Mouse (Mus musculus) E14TG2a.4 (cell line): ENCODE data around the gene 4930404H24Rik.

Experiments used
- H3K27me3 ChIP-seq: 2 replicates; pipeline ENCODE4 v1.6.1; 2014; ENCODE audit warnings: low read length, control low read depth; ENCODE audit not compliant: insufficient read depth
- H3K36me3 ChIP-seq: 2 replicates; pipeline ENCODE4 v1.6.1; 2014; ENCODE audit warnings: low read length, control low read depth; ENCODE audit not compliant: insufficient read depth
- H3K4me1 ChIP-seq: replicated peaks from 2 replicates; pipeline ENCODE4 v1.6.1; 2014; ENCODE audit warnings: low read depth, low read length, control low read depth
- H3K4me3 ChIP-seq: replicated peaks from 2 replicates; pipeline ENCODE4 v1.5.1; 2014; ENCODE audit warnings: mild to moderate bottlenecking, low read length
- H3K9me3 ChIP-seq: 2 replicates; pipeline ENCODE4 v1.6.1; 2014; ENCODE audit warnings: low read length, control low read depth
- CTCF ChIP-seq: conservative IDR thresholded peaks from 2 replicates; pipeline ENCODE4 v1.5.1; 2014; ENCODE audit warnings: low read length
- NANOG ChIP-seq: IDR thresholded peaks from 2 replicates; pipeline ENCODE4 v1.6.1; 2014; ENCODE audit warnings: borderline replicate concordance, low read length, mixed read lengths
- POU5F1 ChIP-seq: IDR thresholded peaks from 2 replicates; pipeline ENCODE4 v1.6.1; 2014; ENCODE audit warnings: low read length, borderline replicate concordance

4930404H24Rik gene

GRCm38 (mm10) chr2:153509211-153510029 lies 16.8 kb downstream of the 4930404H24Rik start:
- peaks cover 36% of the 10 kb centered on the region; the same call in 1 of the 2 replicates for H3K27me3 ChIP-seq
- H3K9me3 ChIP-seq = no peaks in the 10 kb centered on the region
- peaks cover 43% of the 10 kb centered on the region for H3K4me1 ChIP-seq
- peak overlapping the region; percentile 58 for H3K4me3 ChIP-seq
- no peak for TF ChIP-seq POU5F1
- TF ChIP-seq CTCF = no peak
- no peak for TF ChIP-seq NANOG
- H3K36me3 ChIP-seq = no peaks in the 10 kb centered on the region

DNA sequence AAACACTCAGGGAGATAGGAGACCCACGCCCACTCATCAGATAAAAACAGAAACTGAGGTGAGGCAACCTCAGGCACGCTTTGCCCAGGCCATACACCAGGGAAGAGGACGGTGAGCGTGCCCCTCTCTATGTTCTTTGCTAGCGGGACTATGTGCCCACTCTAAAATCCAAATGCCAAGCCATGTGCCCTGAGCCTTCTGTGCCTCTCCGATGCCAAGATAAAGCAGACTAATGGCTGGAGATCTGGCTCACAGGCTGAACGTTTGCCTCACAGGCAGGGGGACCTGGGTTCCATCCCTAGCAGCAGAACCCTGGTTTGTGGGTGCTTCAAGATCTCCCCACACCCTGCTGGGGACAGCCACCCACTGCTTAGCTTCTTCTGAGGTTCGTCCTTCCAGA lies 17.5 kb downstream of the 4930404H24Rik start:
- H3K27me3 ChIP-seq = peaks cover 36% of the 10 kb centered on the region; the same call in 1 of the 2 replicates
- no peaks in the 10 kb centered on the region for H3K9me3 ChIP-seq
- H3K4me1 ChIP-seq = peaks cover 50% of the 10 kb centered on the region
- no peaks in the 10 kb centered on the region for H3K36me3 ChIP-seq
- H3K4me3 ChIP-seq = 0 out of 2 replicates have a peak overlapping the region, but pooled peaks have one; percentile 58
- TF ChIP-seq POU5F1 (no peak), NANOG (no peak), CTCF (no peak)

DNA sequence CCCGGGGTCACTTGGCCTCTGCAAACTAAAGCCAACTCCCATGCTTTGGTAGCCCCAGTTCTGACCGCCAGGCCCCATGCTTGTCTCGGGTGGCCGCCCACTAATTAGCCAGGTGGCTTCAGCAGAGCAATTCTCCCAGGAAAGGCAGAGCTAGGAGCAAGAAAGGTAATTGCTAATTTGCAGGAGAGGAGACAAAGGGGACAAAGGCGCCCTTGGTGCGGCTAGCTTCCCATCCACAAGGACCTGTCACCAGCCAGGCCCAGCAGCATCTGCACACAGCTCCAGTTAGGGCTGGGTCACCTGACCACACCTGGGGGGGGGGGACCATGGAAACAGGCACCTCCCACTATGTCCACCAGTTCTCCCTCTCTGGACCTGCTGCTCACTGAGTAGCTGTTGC lies 19.0 kb downstream of the 4930404H24Rik start:
- TF ChIP-seq CTCF (no peak), NANOG (no peak)
- H3K4me3 ChIP-seq = no peak overlapping the region
- no peaks in the 10 kb centered on the region for H3K36me3 ChIP-seq
- H3K4me1 ChIP-seq = peaks cover 61% of the 10 kb centered on the region
- H3K9me3 ChIP-seq = no peaks in the 10 kb centered on the region
- peaks cover 35% of the 10 kb centered on the region for H3K27me3 ChIP-seq

DNA sequence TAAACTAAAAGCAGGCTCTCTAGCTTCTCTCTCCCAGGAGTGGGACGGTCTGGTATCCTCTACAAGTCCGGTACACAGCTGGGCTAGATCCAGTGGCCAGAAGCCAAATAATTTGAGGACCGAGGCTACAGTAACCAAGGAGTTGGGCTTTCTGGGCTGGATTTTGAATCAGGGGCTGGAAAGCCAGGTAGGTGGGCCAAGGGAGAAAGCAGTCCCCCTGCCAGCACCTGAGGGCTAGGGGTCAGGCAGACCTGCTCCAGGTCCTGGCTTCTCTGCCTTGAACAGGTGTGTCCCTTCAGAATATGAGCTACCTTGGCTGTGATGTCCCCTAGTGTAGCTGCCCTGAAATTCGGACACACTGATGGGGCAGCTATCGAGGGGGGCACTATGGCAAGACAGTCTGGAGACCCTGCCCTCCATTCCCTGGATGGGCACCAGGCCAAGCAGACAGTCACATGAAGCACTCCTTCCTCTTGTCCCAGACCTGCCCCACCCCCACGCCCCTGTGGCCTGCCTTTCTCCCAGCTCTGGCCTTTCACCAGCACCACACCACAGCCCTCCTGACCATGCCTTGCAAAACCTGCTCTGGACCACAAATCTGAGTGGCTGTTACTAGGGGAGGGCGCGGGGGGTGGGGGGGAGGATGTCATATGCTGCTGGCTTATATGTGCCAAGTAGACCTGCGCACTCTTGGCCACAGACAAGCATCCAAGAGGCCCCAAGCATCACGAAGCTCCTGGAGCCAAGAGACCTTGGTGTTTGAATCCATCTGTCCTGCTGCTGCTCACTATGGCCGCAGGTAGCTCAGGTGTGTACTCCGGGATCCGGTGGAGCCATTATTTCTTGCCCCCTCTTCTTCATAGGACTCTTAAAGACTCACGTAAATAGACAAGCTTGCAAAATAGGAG lies 20.1 kb downstream of the 4930404H24Rik start:
- peaks cover 37% of the 10 kb centered on the region for H3K27me3 ChIP-seq
- H3K9me3 ChIP-seq = no peaks in the 10 kb centered on the region
- no peaks in the 10 kb centered on the region for H3K36me3 ChIP-seq
- H3K4me3 ChIP-seq = no peak overlapping the region
- TF ChIP-seq CTCF (no peak), NANOG (no peak), POU5F1 (no peak)
- peaks cover 63% of the 10 kb centered on the region for H3K4me1 ChIP-seq

DNA sequence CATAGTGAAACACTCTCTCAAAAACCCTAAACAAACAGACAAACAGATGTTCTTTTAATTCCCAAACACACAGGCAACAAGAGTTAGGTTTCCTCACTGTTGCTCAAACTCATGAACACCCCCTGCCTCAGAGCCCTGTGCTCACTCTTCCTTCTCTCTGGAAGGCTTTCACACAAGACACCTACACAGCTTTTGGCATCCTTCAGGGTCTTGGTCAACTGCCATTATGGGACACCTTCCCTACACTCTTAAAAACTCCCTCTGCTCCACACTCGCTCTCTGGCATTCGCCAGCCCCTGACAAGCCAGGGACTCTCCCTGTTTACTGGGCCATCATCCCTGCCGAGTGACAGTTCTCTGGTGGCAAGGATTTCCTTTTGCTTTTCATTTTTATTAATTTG lies 21.4 kb downstream of the 4930404H24Rik start:
- Histone ChIP-seq H3K4me1 (peaks cover 65% of the 10 kb centered on the region), H3K4me3 (no peak overlapping the region), H3K27me3 (peaks cover 26% of the 10 kb centered on the region), H3K9me3 (no peaks in the 10 kb centered on the region), H3K36me3 (no peaks in the 10 kb centered on the region)
- TF ChIP-seq POU5F1 = no peak
- TF ChIP-seq CTCF = no peak
- TF ChIP-seq NANOG = no peak

GRCm38 (mm10) chr2:153514497-153515380 lies 22.1 kb downstream of the 4930404H24Rik start:
- no peaks in the 10 kb centered on the region for H3K36me3 ChIP-seq
- TF ChIP-seq NANOG (no peak), POU5F1 (no peak), CTCF (no peak)
- no peak overlapping the region for H3K4me3 ChIP-seq
- no peaks in the 10 kb centered on the region for H3K9me3 ChIP-seq
- peaks cover 21% of the 10 kb centered on the region for H3K27me3 ChIP-seq
- H3K4me1 ChIP-seq = peaks cover 65% of the 10 kb centered on the region

GRCm38 (mm10) chr2:153515582-153515981 lies 23.0 kb downstream of the 4930404H24Rik start:
- no peak overlapping the region for H3K4me3 ChIP-seq
- H3K27me3 ChIP-seq = peaks cover 15% of the 10 kb centered on the region
- H3K4me1 ChIP-seq = peaks cover 64% of the 10 kb centered on the region
- no peaks in the 10 kb centered on the region for H3K36me3 ChIP-seq
- TF ChIP-seq POU5F1 (no peak), NANOG (no peak), CTCF (no peak)
- no peaks in the 10 kb centered on the region for H3K9me3 ChIP-seq
